Mouse (Mus musculus) gastrocnemius, adult 18-20 months (tissue): ENCODE measurements around the gene Zfp260. TPM values are rescaled to one million over a fixed set of nuclear protein-coding genes. Genes with fewer than 3 reads are reported as not detected.

Experiments
- DNase-seq: peaks from one replicate; pipeline ENCODE4 v3.0.0; 2021; ENCODE audit warnings: low spot score
- microRNA-seq: library from miRNA; unstranded; fragments of <30 nt; microRNA quantifications from one replicate; pipeline ENCODE4 v1.2.0, GENCODE M21; 2021
- total RNA-seq, 2 experiments: library from RNA; stranded (reverse); gene quantifications; 2 replicates each; pipeline ENCODE4 v1.2.3; 2021

Gene Zfp260
- total RNA-seq, 2 experiments from 2014 or later: 33.3 to 37.9 TPM

DNA sequence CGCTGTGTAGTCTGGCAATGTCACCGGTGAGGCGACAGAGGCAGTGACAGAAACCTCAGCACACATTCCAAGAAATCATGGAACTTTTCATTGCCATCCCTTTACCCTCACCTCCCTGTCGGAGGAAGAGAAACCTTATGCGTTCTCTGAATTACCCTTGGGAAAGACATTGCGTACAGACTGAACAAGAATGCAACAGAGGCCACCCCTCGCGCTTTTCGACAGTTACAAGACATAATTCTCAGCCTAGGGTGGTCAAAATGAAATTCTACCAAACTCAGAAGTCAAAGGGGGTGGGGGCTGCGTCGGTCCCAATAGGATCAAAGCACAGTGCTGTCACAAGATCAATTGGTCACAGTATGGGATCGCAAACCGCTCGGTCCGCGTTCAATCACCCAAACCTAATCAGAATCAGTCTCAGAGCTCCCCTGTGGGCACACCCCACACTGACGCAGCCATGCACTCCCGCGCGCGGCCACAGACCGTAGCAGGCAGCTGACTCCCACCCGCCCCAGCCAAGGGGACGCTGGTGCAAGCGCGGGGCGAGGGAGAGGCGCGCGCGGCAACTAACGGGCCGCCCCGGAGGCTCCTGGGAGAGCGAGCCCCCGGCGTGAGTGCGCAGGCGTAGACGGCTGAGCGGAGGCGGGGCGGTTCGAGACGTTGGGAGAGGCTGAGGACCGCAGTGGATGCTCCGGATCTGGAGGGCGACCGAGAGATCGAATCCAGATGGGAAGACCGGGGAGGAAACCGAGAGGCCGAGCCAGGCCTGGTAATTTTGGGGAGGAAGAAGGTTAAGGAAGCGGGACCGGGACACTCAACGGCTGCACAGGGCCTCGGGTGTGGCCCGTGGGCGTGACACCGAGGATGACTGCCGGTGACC is 27.0 kb downstream of the Zfp260 start, which contains the start of gene Zfp382:
TSS of gene Zfp382 (plus strand) at position 635 of the 880 bp plus-strand sequence.
- DNase-seq: peak; percentile 89

DNA sequence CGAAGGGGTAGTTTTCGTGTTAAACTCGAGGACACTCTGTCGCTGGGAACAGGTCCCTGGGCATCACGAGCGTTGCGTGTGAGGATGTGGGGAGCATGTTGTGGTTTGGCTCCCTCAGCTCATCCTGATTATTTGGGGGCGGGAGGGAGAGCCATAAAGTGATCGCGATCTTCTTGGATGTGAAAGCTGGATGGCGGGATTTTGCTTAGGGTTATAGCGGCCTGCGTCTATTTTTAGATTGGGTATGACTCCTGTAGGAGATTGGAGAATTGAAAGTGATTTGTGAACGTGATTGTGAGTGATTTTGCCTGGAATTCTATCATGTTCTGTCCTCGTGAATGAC is 27.6 kb downstream of the Zfp260 start:
- no peak for DNase-seq

DNA sequence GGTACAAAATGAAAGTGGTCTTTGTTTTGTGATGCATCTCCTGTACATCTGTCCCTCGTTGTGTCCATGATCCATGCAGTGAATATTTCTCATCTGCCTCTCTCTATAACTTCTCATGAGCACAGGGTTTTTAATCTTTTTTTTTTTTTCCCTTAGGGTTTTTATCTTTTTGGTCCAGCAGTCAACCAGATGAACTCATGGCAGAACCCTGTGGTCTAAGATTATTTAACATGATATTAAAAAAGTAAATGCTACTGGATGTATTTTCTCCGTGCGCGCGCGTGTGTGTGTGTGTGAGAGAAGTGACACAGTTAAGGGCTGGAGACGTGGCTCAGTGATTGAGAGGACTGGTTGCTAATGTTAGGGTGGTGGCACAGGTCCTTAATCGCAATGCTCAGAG is 35.3 kb downstream of the Zfp260 start:
- DNase-seq: no peak

DNA sequence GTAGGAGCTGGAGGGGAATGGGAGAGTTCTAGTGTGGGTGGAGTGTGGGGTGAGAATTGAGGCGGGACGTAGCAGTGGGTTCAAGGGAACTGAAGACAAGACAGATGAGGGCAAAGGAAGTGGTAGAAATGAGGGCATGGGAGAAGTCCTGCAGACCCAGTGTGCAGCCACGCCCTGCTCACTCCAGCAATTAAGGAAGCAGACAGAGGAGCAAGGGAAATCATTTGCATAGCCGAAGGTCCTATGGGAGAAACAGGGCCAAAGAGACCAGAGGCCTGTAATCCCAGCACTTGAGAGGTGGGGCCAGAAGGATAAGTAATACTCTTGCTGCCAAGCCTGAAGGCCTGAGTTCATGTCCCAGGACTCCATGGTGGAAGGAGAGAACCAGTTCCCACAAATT is 37.8 kb downstream of the Zfp260 start:
- DNase-seq: no peak

DNA sequence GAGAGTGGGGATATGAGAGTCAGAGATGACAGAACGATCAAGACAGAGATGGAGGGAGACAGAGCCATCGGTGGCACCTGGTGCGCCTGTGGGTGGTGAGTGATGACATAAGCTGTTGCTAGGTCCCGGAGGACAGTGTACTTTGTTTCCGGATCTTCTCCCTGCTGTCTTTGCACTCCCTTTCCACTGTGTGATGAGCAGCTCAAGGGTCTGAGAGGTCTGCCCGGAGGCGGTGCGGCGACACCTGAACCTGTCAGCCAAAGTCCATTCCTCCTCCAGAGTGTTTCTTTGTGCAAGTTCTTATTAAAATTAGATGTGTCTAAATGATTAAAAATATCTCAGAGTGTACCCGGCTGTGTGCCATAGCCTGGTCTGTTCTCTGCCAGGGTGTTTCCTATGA is 42.2 kb downstream of the Zfp260 start:
- no peak for DNase-seq

DNA sequence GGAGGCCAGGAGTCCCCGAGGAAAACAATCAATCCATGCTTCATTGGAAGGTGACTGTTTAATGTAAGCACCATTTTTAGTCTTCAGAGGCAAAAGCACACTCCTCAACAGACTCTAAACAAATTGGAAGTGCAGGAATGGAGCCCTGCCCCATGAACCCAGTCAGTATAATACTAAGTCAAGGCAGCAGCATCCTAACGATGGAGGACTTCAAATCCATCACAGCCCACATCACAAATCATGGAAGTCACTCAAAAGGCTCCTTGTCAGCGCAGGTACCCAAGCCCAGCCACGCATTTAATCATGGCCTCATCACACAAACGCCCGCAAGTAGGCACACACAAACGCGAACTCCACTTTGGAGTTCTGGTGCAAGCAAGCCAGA is 48.6 kb downstream of the Zfp260 start:
- no peak for DNase-seq

DNA sequence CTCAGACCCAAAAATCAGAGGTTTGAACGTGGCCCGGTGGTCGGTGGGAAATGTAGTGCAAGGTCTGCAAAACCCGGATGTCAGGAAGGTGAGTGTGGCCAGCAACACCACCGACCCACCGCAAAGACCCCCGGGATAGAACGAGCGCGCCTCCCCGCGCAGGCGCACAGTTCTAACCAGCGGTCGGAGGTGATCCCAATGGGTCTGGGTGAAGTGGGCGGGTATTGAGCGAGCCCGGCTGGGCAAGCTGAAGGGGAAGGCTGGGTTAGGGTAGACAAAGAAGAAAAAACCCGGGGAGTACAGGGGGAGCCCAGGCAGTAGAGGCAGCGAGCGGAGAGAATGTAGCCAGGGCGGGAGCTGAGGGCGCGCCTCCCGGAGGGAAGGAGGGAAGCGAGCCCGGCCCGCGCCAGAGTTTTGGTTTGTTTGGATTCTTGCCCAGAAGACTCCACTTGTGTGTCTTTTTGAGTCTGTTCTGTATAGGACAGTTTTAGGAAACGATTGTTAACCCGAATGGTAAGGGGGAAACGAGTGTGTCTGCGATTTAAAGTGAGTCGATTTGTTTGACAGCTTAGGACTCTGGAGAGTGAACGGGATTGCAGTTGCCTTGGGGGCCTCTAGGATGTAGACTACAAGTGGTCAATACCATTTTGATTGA is 49.1 kb downstream of the Zfp260 start:
- peak; percentile 7 for DNase-seq

DNA sequence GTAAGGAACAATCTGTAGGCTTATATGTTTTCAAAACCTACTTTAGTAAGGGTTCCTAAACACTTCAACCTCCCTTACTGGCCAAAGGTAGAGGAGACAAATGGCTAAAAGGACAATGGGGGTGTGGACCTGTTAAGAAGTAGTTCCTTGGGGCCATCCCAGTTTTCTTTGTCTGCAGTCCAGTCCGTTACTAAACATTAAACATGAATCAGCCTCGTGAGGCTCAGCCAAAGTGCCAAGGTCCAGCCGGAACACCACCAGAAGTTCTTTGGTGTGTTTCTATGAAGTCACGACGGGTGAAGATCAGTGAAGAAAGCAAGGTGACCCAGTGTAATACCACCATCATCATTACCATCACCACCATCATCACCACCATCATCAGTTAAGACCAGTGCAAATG is 52.4 kb downstream of the Zfp260 start:
- no peak for DNase-seq

DNA sequence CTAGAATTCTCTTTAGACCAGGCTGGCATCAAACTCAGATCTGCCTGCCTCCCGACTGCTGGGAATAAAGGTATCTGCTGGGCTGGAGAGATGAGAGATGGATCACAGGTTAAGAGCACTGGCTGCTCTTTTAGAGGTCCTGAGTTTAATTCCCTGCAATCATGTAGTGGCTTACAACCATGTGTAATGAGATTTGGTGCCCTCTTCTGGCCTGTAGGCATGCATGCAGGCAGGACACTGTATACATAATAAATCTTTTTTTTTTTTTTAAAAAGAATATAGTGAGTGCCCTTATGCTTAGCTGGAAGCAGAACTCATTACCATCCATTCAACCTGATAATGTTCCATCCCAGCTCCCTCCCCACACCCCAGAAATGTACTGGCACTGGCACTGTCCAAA is 59.5 kb downstream of the Zfp260 start:
- DNase-seq: no peak

DNA sequence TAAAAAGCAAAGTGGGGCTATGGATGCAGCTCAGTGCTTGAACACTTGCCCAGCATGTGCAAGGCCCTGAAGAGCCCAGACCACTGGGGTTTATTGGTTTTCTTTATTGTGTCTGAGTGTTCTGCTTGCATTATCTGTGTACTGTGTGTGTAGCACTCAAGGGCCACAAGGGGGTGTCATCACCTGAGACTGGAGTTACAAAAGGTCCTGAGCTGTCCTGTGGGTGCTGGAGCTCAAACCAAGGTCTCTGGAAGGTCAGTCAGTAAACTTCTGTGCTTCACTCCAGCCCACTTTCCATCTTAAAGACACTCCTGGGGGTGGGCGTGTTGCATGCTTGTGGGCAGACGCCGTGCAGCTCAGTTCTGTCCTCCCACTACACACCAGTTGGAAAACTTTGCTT is 60.9 kb downstream of the Zfp260 start:
- no peak for DNase-seq

Small RNAs within 50 kb of the gene (microRNA-seq; reads per million reads assigned to microRNA genes)
- not detected for gene Gm23368

Other genes with a start within 250 kb of the Zfp260 start
- 1 to 10 TPM; 2.3 TPM for gene Zfp940, start 241.1 kb upstream of the Zfp260 start, total RNA-seq
- gene Zfp420, start 234.8 kb upstream of the Zfp260 start, total RNA-seq: 1 to 10 TPM; 2.9 to 3.7 TPM
- gene Zfp27, start 188.2 kb upstream of the Zfp260 start, total RNA-seq: 1 to 10 TPM; 7.9 to 8.1 TPM
- 1 to 10 TPM; 4.2 to 4.6 TPM for gene Zfp383, start 186.6 kb upstream of the Zfp260 start, total RNA-seq
- 1 to 10 TPM; 5.4 to 6.4 TPM for gene Zfp74, start 140.7 kb upstream of the Zfp260 start, total RNA-seq
- 10 to 100 TPM; 11.0 to 16.9 TPM for gene Zfp568, start 110.8 kb upstream of the Zfp260 start, total RNA-seq
- 1 to 10 TPM; 2.1 to 2.3 TPM for gene Zfp14, start 43.4 kb upstream of the Zfp260 start, total RNA-seq
- gene Zfp82, start 21.9 kb upstream of the Zfp260 start, total RNA-seq: 1 to 10 TPM; 1.6 to 2.7 TPM
- gene Gm26920, start 4.4 kb upstream of the Zfp260 start, total RNA-seq: not detected
- 1 to 10 TPM; 2.2 to 3.4 TPM for gene Zfp566, start 4.2 kb upstream of the Zfp260 start, total RNA-seq
- 1 to 10 TPM; 1.3 TPM for gene Zfp382, start 27.2 kb downstream of the Zfp260 start, total RNA-seq
- 10 to 100 TPM; 24.7 to 28.7 TPM for gene Zfp146, start 75.0 kb downstream of the Zfp260 start, total RNA-seq
- 100 to 1,000 TPM; 938 to 989 TPM for gene Cox7a1, start 89.4 kb downstream of the Zfp260 start, total RNA-seq
- 100 to 1,000 TPM; 198 to 205 TPM for gene Capns1, start 104.0 kb downstream of the Zfp260 start, total RNA-seq
- gene Polr2i, start 137.2 kb downstream of the Zfp260 start, total RNA-seq: 10 to 100 TPM; 57.1 to 57.7 TPM
- gene Tbcb, start 137.5 kb downstream of the Zfp260 start, total RNA-seq: 10 to 100 TPM; 29.6 to 31.9 TPM
- not detected for gene Ovol3, start 140.9 kb downstream of the Zfp260 start, total RNA-seq
- not detected for gene Thap8, start 185.3 kb downstream of the Zfp260 start, total RNA-seq
- 1 to 10 TPM; 2.0 to 2.2 TPM for gene Wdr62, start 185.6 kb downstream of the Zfp260 start, total RNA-seq
- gene Clip3, start 197.0 kb downstream of the Zfp260 start, total RNA-seq: 1 to 10 TPM; 3.2 to 4.3 TPM
- gene Alkbh6, start 213.9 kb downstream of the Zfp260 start, total RNA-seq: 10 to 100 TPM; 20.6 to 24.6 TPM
- gene Syne4, start 220.0 kb downstream of the Zfp260 start, total RNA-seq: 1 to 10 TPM; 2.0 to 2.1 TPM
- gene E130208F15Rik, start 227.0 kb downstream of the Zfp260 start, total RNA-seq: under 1 TPM; 0.59 TPM
- gene Sdhaf1, start 229.1 kb downstream of the Zfp260 start, total RNA-seq: 1 to 10 TPM; 6.5 to 7.6 TPM